Mouse (Mus musculus) embryonic fibroblast, embryonic 13.5 days (primary cell): Measurements from ENCODE around the gene Taar7a.

ENCODE experiments used
- CTCF ChIP-seq: IDR thresholded peaks from 2 replicates; pipeline ENCODE4 v1.5.1; 2011; ENCODE audit warnings: mild to moderate bottlenecking, control low read depth, low read length, moderate library complexity, borderline replicate concordance; ENCODE audit not compliant: insufficient read depth
- POLR2A ChIP-seq: IDR thresholded peaks from 2 replicates; pipeline ENCODE4 v1.6.1; 2011; ENCODE audit warnings: low read depth, mild to moderate bottlenecking, control low read depth, low read length, moderate library complexity

DNA sequence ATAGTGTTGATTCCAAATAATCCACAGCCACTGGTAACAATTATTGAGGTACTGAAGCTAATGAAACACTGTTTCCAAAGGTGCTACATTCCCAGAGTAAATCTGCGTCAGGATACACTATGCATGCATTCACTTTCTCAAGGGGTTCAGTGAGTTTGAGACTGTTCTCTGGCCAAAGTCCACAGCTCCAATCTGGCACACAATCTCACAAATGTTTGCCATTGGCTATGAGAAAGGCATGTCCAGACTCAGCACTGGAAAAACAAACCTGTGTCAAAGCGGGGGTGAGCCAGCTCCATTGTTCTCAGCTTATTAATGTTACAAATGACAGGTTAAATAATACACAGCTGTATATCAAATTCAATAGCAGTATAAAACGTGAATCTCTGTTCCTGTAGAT is 34.2 kb downstream of the Taar7a start:
- TF ChIP-seq CTCF (no peak), POLR2A (no peak)
